Mouse (Mus musculus) hindbrain, postnatal 0 days (tissue): ENCODE data around the gene Gm20604. TPM values are rescaled to one million over a fixed set of nuclear protein-coding genes. Genes with fewer than 3 reads are reported as not detected.

Experiments used
- ATAC-seq: fragments of 200-750 bp; cut with Nextera tagmentation; 2 replicates; pipeline ENCODE4 v1.8.0; 2017; ENCODE audit warnings: mild to moderate bottlenecking, moderate TSS enrichment, moderate library complexity
- DNase-seq: peaks from one replicate; pipeline ENCODE4 v3.0.0-alpha.2; 2015; ENCODE audit warnings: low spot score
- H3K27ac ChIP-seq: fragments of 300-500 bp; sonication (generic); 2 replicates; pipeline ENCODE4 v1.5.1; 2014; ENCODE audit warnings: mild to moderate bottlenecking
- H3K27me3 ChIP-seq: fragments of 300-500 bp; sonication (generic); 2 replicates; pipeline ENCODE4 v1.6.1; 2014; ENCODE audit warnings: low read length, mixed read lengths; ENCODE audit not compliant: insufficient read depth
- H3K36me3 ChIP-seq: fragments of 300-500 bp; sonication (generic); 2 replicates; pipeline ENCODE4 v1.6.1; 2014; ENCODE audit warnings: low read length, mixed read lengths; ENCODE audit not compliant: insufficient read depth
- H3K4me1 ChIP-seq: fragments of 300-500 bp; sonication (generic); 2 replicates; pipeline ENCODE4 v1.6.1; 2014; ENCODE audit warnings: antibody characterized with exemption, low read length, mixed read lengths; ENCODE audit not compliant: insufficient read depth
- H3K4me2 ChIP-seq: fragments of 300-500 bp; sonication (generic); 2 replicates; pipeline ENCODE4 v1.6.1; 2014; ENCODE audit warnings: low read depth, mild to moderate bottlenecking, low read length, moderate library complexity, mixed read lengths
- H3K4me3 ChIP-seq: fragments of 300-500 bp; sonication (generic); 2 replicates; pipeline ENCODE4 v1.5.1; 2014; ENCODE audit warnings: low read length
- H3K9ac ChIP-seq: fragments of 300-500 bp; sonication (generic); replicated peaks from 2 replicates; pipeline ENCODE4 v1.6.1; 2014; ENCODE audit warnings: mild to moderate bottlenecking, low read length, moderate library complexity, mixed read lengths
- H3K9me3 ChIP-seq: fragments of 300-500 bp; sonication (generic); 2 replicates; pipeline ENCODE4 v1.6.1; 2016; ENCODE audit warnings: low read length, mixed read lengths
- CTCF ChIP-seq: IDR thresholded peaks from 2 replicates; pipeline ENCODE4 v1.5.1; 2016; ENCODE audit warnings: antibody characterized with exemption, control low read depth, low read depth
- WGBS: fragments of 180-500 bp; shearing (Covaris S2); extraction: QIAGEN DNeasy Blood & Tissue Kit; methylation state at CpG from one replicate; pipeline ENCODE4 v1.1.7; 2014; 5-methylcytosine and 5-hydroxymethylcytosine counted together
- polyA plus RNA-seq: library from polyadenylated mRNA; unstranded; fragments of >200 nt; fragmentation: Nextera tagmentation; extraction: Ambion mirVana; gene quantifications from 2 replicates; pipeline ENCODE4 v1.2.1, GENCODE M21; 2015
- total RNA-seq: library from RNA; depleted of rRNA; stranded (reverse); fragments of >200 nt; gene quantifications from 2 replicates; pipeline ENCODE4 v1.2.3, GENCODE M21; 2014

Gene Gm20604
- total and polyA plus RNA-seq, 2 experiments from 2014 or later, result 18.8 to 48.1 TPM

DNA sequence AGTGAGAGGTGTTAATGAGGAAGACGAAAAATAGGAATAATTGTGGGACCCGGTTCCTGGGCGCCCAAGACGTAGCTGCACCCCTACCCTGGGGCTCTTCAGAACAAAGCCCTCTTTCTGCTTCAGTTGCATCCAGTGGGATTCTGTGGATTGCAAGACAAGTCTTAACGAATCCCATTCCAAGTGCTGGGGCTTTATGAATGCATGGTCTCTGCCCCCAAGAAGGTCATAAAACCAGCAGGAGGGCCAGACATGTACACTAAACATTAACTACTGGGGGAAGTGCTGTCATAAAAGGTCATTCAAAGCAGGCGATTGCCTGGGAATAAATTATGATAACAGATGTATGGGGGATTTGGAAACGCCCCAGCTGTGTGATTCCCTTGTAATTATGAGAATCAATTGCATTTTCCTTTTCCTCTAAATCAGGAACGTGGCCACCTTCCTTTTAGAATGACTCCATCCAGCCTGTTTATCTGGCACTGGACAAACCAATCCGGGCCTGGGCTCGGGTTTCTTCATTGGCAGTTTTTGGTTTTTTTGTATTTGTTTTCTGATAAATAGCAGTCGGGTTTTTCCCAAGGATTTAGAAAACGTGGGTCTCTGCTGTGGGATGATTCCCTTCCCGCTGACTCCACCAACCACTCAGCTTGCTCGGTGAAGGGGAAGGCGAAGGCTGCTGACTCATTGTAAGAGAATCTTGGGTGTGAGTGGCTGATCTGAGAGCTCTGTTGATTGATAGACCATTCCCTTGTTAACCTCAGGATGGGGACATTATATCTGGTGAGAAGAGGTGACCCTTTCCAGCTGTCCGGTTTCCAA, 27.5 kb downstream of the Gm20604 start:
- no peak overlapping the region for H3K9ac ChIP-seq
- no peak for TF ChIP-seq CTCF
- 0 out of 2 replicates have a peak overlapping the region, but pooled peaks have one; percentile 3 for H3K4me3 ChIP-seq
- peak overlapping the region; percentile 70 for H3K27ac ChIP-seq
- ATAC-seq, result peak; percentile 48
- H3K4me2 ChIP-seq, result peak overlapping the region; percentile 42
- peaks cover 5% of the 10 kb centered on the region for H3K4me1 ChIP-seq
- H3K36me3 ChIP-seq, result no peaks in the 10 kb centered on the region
- H3K9me3 ChIP-seq, result no peaks in the 10 kb centered on the region
- WGBS, result 32% methylated on average over 16 of the region's 16 CpGs
- no peaks in the 10 kb centered on the region for H3K27me3 ChIP-seq
- DNase-seq, result peak; percentile 36

- ATAC-seq, result peak; percentile 96
- peak overlapping the region; percentile 3; the same call in 1 of the 2 replicates for H3K4me3 ChIP-seq
- H3K9ac ChIP-seq, result no peak overlapping the region
Measured at GRCm38 (mm10) chr12:102729855-102730797, 28.3 kb downstream of the Gm20604 start.

DNA sequence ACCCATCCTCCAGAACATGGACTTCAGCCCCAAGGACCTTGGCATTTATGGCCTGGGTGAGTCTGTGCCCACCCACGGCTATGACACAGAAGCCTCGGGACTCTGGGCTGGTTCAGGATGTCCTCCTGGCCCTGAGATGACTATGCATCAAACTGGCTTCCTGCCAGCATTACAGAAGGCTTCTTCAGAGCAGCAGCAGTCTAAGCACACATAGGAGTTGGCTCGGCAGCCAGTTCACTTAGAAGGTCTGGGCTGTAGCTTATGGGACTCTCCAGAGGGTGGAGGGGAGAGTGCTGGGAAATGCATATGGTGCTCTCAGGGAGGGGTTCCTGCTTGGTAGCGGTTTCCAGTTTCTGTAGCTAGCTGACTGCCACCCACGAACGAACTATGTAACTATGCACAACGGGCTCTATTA, 32.7 kb downstream of the Gm20604 start:
- Histone ChIP-seq H3K27ac (no peak overlapping the region), H3K4me2 (no peak overlapping the region), H3K9me3 (no peaks in the 10 kb centered on the region), H3K4me1 (peaks cover 5% of the 10 kb centered on the region), H3K27me3 (no peaks in the 10 kb centered on the region), H3K36me3 (no peaks in the 10 kb centered on the region), H3K4me3 (no peak overlapping the region), H3K9ac (no peak overlapping the region)
- DNase-seq, result no peak
- no peak for ATAC-seq
- WGBS, result 73% methylated on average over 7 of the region's 7 CpGs
- TF ChIP-seq CTCF, result no peak

More at GRCm38 (mm10) chr12:102729855-102730797, 28.3 kb downstream of the Gm20604 start:
- peak; percentile 93 for DNase-seq
- WGBS, result 32% methylated on average over 26 of the region's 26 CpGs
- no peaks in the 10 kb centered on the region for H3K9me3 ChIP-seq
- H3K27ac ChIP-seq, result peak overlapping the region; percentile 71
- H3K27me3 ChIP-seq, result no peaks in the 10 kb centered on the region
- H3K4me1 ChIP-seq, result peaks cover 5% of the 10 kb centered on the region
- H3K4me2 ChIP-seq, result peak overlapping the region; percentile 42
- TF ChIP-seq CTCF, result no peak
- H3K36me3 ChIP-seq, result no peaks in the 10 kb centered on the region

- H3K4me1 ChIP-seq, result peaks cover 4% of the 10 kb centered on the region; the same call in 1 of the 2 replicates
- no peak for TF ChIP-seq CTCF
- no peak overlapping the region for H3K4me3 ChIP-seq
- H3K9me3 ChIP-seq, result no peaks in the 10 kb centered on the region
- no peaks in the 10 kb centered on the region for H3K27me3 ChIP-seq
- no peak for ATAC-seq
- H3K36me3 ChIP-seq, result no peaks in the 10 kb centered on the region
- no peak overlapping the region for H3K4me2 ChIP-seq
- 94% methylated on average over 6 of the region's 6 CpGs for WGBS
- no peak for DNase-seq
- no peak overlapping the region for H3K27ac ChIP-seq
- H3K9ac ChIP-seq, result no peak overlapping the region
Measured at GRCm38 (mm10) chr12:102725146-102725545, 33.3 kb downstream of the Gm20604 start.

- Histone ChIP-seq H3K36me3 (no peaks in the 10 kb centered on the region), H3K27me3 (no peaks in the 10 kb centered on the region), H3K4me2 (no peak overlapping the region), H3K9me3 (no peaks in the 10 kb centered on the region), H3K27ac (no peak overlapping the region), H3K9ac (no peak overlapping the region), H3K4me1 (no peaks in the 10 kb centered on the region), H3K4me3 (no peak overlapping the region)
- peak; percentile 39 for DNase-seq
- WGBS, result 69% methylated on average over 6 of the region's 6 CpGs
- no peak for TF ChIP-seq CTCF
- peak; percentile 30; the same call in 1 of the 2 replicates for ATAC-seq
Measured at GRCm38 (mm10) chr12:102723861-102724260, 34.6 kb downstream of the Gm20604 start.

GRCm38 (mm10) chr12:102722966-102723365, 35.5 kb downstream of the Gm20604 start:
- Histone ChIP-seq H3K9me3 (no peaks in the 10 kb centered on the region), H3K36me3 (no peaks in the 10 kb centered on the region), H3K4me3 (no peak overlapping the region), H3K4me1 (no peaks in the 10 kb centered on the region), H3K4me2 (no peak overlapping the region), H3K27me3 (no peaks in the 10 kb centered on the region), H3K9ac (no peak overlapping the region), H3K27ac (no peak overlapping the region)
- DNase-seq (no peak), ATAC-seq (no peak)
- no peak for TF ChIP-seq CTCF
- WGBS, result 57% methylated on average over 8 of the region's 8 CpGs
